Mouse (Mus musculus): Measurements from ENCODE around the gene Fbxl2. TPM values are rescaled to one million over a fixed set of nuclear protein-coding genes. Genes with fewer than 3 reads are reported as not detected.

Gene Fbxl2
- polyA plus RNA-seq, 1 experiment, result 2.7 TPM

- DNase-seq (ENCODE audit: low read depth), result no peak
These were observed 72.1 kb downstream of the Fbxl2 start for GRCm38 (mm10) chr9:113973857-113974256.

GRCm38 (mm10) chr9:113971615-113972014 lies 74.4 kb downstream of the Fbxl2 start:
- DNase-seq (ENCODE audit: low read depth), result no peak

- DNase-seq (ENCODE audit: low read depth), result no peak
These were observed 76.0 kb downstream of the Fbxl2 start for GRCm38 (mm10) chr9:113970041-113970440.

- no peak for DNase-seq (ENCODE audit: low read depth)
These were observed 76.6 kb downstream of the Fbxl2 start for GRCm38 (mm10) chr9:113969399-113969798.

- no peak for DNase-seq (ENCODE audit: low read depth)
These were observed 77.0 kb downstream of the Fbxl2 start for GRCm38 (mm10) chr9:113968967-113969366.

- DNase-seq (ENCODE audit: low read depth), result no peak
These were observed 79.2 kb downstream of the Fbxl2 start for GRCm38 (mm10) chr9:113966838-113967237.

- DNase-seq (ENCODE audit: low read depth), result no peak
These were observed 81.6 kb downstream of the Fbxl2 start for GRCm38 (mm10) chr9:113964415-113964814.

GRCm38 (mm10) chr9:113963718-113964117 lies 82.3 kb downstream of the Fbxl2 start:
- DNase-seq (ENCODE audit: low read depth), result no peak

GRCm38 (mm10) chr9:113957777-113958176 lies 88.2 kb downstream of the Fbxl2 start:
- DNase-seq (ENCODE audit: low read depth), result no peak

GRCm38 (mm10) chr9:113947216-113947615 lies 98.8 kb downstream of the Fbxl2 start:
- DNase-seq (ENCODE audit: low read depth), result peak; percentile 94

- DNase-seq (ENCODE audit: low read depth), result no peak
These were observed 102.6 kb downstream of the Fbxl2 start for GRCm38 (mm10) chr9:113943372-113943771.

- no peak for DNase-seq (ENCODE audit: low read depth)
These were observed 104.7 kb downstream of the Fbxl2 start for GRCm38 (mm10) chr9:113941103-113941805.

- no peak for DNase-seq (ENCODE audit: low read depth)
These were observed 106.7 kb downstream of the Fbxl2 start for GRCm38 (mm10) chr9:113939063-113939850.

- no peak for DNase-seq (ENCODE audit: low read depth)
These were observed 110.4 kb downstream of the Fbxl2 start for GRCm38 (mm10) chr9:113935638-113936037.

- DNase-seq (ENCODE audit: low read depth), result no peak
These were observed 113.5 kb downstream of the Fbxl2 start for GRCm38 (mm10) chr9:113932501-113932900.

- DNase-seq (ENCODE audit: low read depth), result no peak
These were observed 113.9 kb downstream of the Fbxl2 start for GRCm38 (mm10) chr9:113932100-113932470.

GRCm38 (mm10) chr9:113931375-113932099 lies 114.5 kb downstream of the Fbxl2 start:
- DNase-seq (ENCODE audit: low read depth), result no peak

- DNase-seq (ENCODE audit: low read depth), result peak; percentile 87
These were observed 115.2 kb downstream of the Fbxl2 start, which contains the start of gene Ubp1 for GRCm38 (mm10) chr9:113930534-113931374. Gene Ubp1, plus strand, starts transcription at chr9:113930934.

- no peak for DNase-seq (ENCODE audit: low read depth)
These were observed 116.3 kb downstream of the Fbxl2 start for GRCm38 (mm10) chr9:113929676-113930075.

- DNase-seq (ENCODE audit: low read depth), result no peak
These were observed 117.4 kb downstream of the Fbxl2 start for GRCm38 (mm10) chr9:113928591-113928990.

GRCm38 (mm10) chr9:113924883-113925282 lies 121.1 kb downstream of the Fbxl2 start:
- peak; percentile 84 for DNase-seq (ENCODE audit: low read depth)

All from gonadal fat pad, adult 2 months (tissue).